ENCODE assay signal across 8 mouse cellular contexts in the genomic region with DNA sequence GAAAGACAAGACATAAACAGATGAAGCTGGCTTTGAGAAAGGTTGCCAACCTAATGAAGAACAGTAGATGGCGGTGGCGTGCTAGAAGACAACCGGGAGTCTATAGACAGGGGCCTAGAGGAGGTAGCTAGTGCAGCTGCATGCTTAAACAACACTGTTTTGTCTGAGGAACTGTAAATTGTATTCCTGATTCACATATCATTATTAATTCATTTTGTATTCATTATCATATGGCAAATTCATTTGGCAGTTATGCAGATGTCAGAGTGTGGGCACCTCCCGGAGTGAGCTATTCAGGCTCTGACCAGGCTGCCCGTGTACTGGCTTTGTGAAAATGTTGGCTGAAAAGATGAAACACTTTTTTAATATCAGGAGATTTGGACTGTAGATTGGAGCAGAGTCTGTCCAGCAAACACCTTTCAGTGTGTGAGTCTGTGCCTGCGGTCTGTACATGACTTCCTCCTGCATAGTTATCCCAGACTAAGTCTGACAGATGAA.
A peak's percentile ranks its signal among the peaks of the same experiment; 100 is the strongest.
DNase-seq lines count a peak whose midpoint lies in the region; ATAC-seq and TF ChIP-seq lines count a peak whose summit lies in the region.

No protein-coding gene starts in this region.

- TF ChIP-seq EP300 in heart, postnatal 0 days (IDR thresholded peaks at IDR 0.05; ENCODE audit: low read depth) = no peak

- H3K9ac ChIP-seq in heart, postnatal 0 days (replicated peaks; ENCODE audit: low read depth, low read length) = no peak overlapping the region
- H3K9ac ChIP-seq in lung, embryonic 14.5 days = no peak overlapping the region

- TF ChIP-seq CTCF in heart, postnatal 0 days (IDR thresholded peaks at IDR 0.05; ENCODE audit: low read depth) = peak; percentile 88
- peak; percentile 77 for TF ChIP-seq CTCF in lung, embryonic 14.5 days (IDR thresholded peaks at IDR 0.05; ENCODE audit: low read depth)

- H3K27me3 ChIP-seq in heart, postnatal 0 days (ENCODE audit: control insufficient read depth, insufficient read depth, low read length) = no peaks in the 10 kb centered on the region
- H3K27me3 ChIP-seq in heart, embryonic 10.5 days (ENCODE audit: insufficient read depth, poor library complexity, severe bottlenecking) = no peaks in the 10 kb centered on the region
- no peaks in the 10 kb centered on the region for H3K27me3 ChIP-seq in lung, embryonic 14.5 days (ENCODE audit: insufficient read depth, low read length)

- WGBS in heart, postnatal 0 days = 45% methylated on average over 6 of the region's 6 CpGs
- WGBS in heart, embryonic 10.5 days = 45% methylated on average over 6 of the region's 6 CpGs
- WGBS in lung, embryonic 14.5 days = 30% methylated on average over 6 of the region's 6 CpGs

- no peaks in the 10 kb centered on the region for H3K36me3 ChIP-seq in heart, postnatal 0 days (replicated peaks; ENCODE audit: control insufficient read depth, insufficient read depth, low read length)
- no peaks in the 10 kb centered on the region for H3K36me3 ChIP-seq in heart, embryonic 10.5 days
- H3K36me3 ChIP-seq in lung, embryonic 14.5 days (ENCODE audit: insufficient read depth) = no peaks in the 10 kb centered on the region

- H3K4me2 ChIP-seq in heart, postnatal 0 days (ENCODE audit: low read depth, low read length) = no peak overlapping the region
- H3K4me2 ChIP-seq in lung, embryonic 14.5 days = no peak overlapping the region

- no peak overlapping the region for H3K4me3 ChIP-seq in heart, postnatal 0 days (ENCODE audit: low read depth, low read length)
- no peak overlapping the region for H3K4me3 ChIP-seq in heart, embryonic 10.5 days
- no peak overlapping the region for H3K4me3 ChIP-seq in lung, embryonic 14.5 days (ENCODE audit: low read depth, low read length)

- peak; percentile 64; the same call in 1 of the 2 replicates for ATAC-seq in heart, postnatal 0 days (ENCODE audit: insufficient read depth, low read depth)
- ATAC-seq in lung, embryonic 14.5 days (ENCODE audit: insufficient read depth) = peak; percentile 89

- H3K4me1 ChIP-seq in heart, postnatal 0 days (ENCODE audit: control insufficient read depth, insufficient read depth) = no peaks in the 10 kb centered on the region
- H3K4me1 ChIP-seq in heart, embryonic 10.5 days = no peaks in the 10 kb centered on the region
- H3K4me1 ChIP-seq in lung, embryonic 14.5 days (ENCODE audit: insufficient read depth) = no peaks in the 10 kb centered on the region

- no peak overlapping the region for H3K27ac ChIP-seq in heart, postnatal 0 days (ENCODE audit: low read depth)
- H3K27ac ChIP-seq in heart, embryonic 10.5 days = no peak overlapping the region
- no peak overlapping the region for H3K27ac ChIP-seq in lung, embryonic 14.5 days (ENCODE audit: low read depth)

- peak; percentile 40 for DNase-seq in heart, postnatal 0 days (ENCODE audit: low spot score)
- no peak for DNase-seq in heart, embryonic 10.5 days (ENCODE audit: low spot score)
- peak; percentile 71 to 78 for DNase-seq in cerebellum, postnatal 14 days
- peak; percentile 50 to 83 for DNase-seq in frontal cortex, postnatal 36 days (ENCODE audit: low spot score in 2 of 2)
- DNase-seq in layer of hippocampus, adult 11-12 months (ENCODE audit: low spot score) = peak; percentile 71
- DNase-seq in lung, embryonic 14.5 days = peak; percentile 83
- DNase-seq in right cerebral cortex, postnatal 14 days = peak; percentile 74
- DNase-seq in spleen, postnatal 4 days (ENCODE audit: low spot score in 2 of 2) = no peak

- no peaks in the 10 kb centered on the region for H3K9me3 ChIP-seq in heart, postnatal 0 days (replicated peaks; ENCODE audit: control insufficient read depth, low read length)
- no peaks in the 10 kb centered on the region for H3K9me3 ChIP-seq in heart, embryonic 10.5 days
- H3K9me3 ChIP-seq in lung, embryonic 14.5 days (ENCODE audit: low read depth, low read length) = no peaks in the 10 kb centered on the region

Comparison
In these comparisons a context has a peak if more than half of its experiments do, and no peak if none do; other contexts are left out.
1. DNase-seq: peak in heart, postnatal 0 days (single experiment), cerebellum, postnatal 14 days (2 of 2), frontal cortex, postnatal 36 days (2 of 2), layer of hippocampus, adult 11-12 months (single experiment), lung, embryonic 14.5 days (single experiment) and right cerebral cortex, postnatal 14 days (single experiment); none in heart, embryonic 10.5 days (single experiment) and spleen, postnatal 4 days (0 of 2).